Mouse (Mus musculus): ENCODE data around the gene Inpp4b. TPM values are rescaled to one million over a fixed set of nuclear protein-coding genes. Genes with fewer than 3 reads are reported as not detected.
A peak's percentile ranks its signal among the peaks of the same experiment; 100 is the strongest.

Inpp4b gene
- polyA plus RNA-seq, 1 experiment from 2014 or later, result 5.0 TPM

DNA sequence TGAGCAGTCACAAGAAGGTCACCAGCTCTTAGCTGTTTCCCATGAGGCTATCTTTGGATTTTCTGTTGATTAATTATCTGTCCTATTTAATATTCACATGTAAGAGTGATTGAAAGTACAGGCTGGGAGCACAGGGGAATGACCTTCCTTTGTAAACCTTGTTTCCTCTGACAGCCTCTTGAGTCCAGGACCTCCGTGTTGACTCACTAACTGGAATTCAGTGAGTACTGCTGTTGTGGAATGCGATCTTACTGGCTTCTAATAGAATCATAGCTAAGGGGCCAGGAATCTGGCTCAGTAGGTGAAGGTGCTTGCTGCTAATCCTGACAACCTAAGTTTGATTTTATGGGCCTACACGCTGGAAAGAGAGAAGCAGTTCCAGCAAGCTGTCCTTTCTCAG is 523.3 kb downstream of the Inpp4b start:
- 84% methylated on average over 3 of the region's 3 CpGs for WGBS
- Histone ChIP-seq H3K4me3 (no peak overlapping the region), H3K9ac (replicated peaks) (no peak overlapping the region), H3K4me2 (replicated peaks) (no peak overlapping the region), H3K27ac (replicated peaks) (no peak overlapping the region), H3K9me3 (no peaks in the 10 kb centered on the region), H3K4me1 (no peaks in the 10 kb centered on the region), H3K27me3 (no peaks in the 10 kb centered on the region), H3K36me3 (no peaks in the 10 kb centered on the region)
- ATAC-seq (ENCODE audit: low FRiP score, low read depth), result no peak

DNA sequence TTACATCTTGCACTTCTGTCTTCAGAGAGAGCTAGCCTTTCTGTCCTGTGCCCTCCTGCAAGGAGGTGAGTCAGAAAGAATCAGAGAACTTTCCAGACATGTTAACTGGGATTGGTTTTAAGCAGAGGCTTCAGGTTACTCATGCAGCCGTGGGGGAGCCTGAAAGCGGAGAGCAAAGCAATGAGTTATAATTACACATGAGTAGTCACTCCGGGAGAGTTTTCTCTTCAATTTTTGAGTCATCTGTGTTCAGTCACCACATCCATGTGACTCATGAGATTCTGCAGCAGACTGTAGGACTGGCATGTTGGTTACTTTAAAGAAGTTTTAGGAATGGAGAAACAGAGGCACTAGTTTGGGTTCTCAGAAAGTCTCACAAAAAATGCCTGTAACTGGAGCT is 524.7 kb downstream of the Inpp4b start:
- no peak overlapping the region for H3K4me2 ChIP-seq (replicated peaks)
- ATAC-seq (ENCODE audit: low FRiP score, low read depth), result no peak
- H3K4me1 ChIP-seq, result no peaks in the 10 kb centered on the region
- H3K4me3 ChIP-seq, result no peak overlapping the region
- H3K36me3 ChIP-seq, result no peaks in the 10 kb centered on the region
- no peaks in the 10 kb centered on the region for H3K9me3 ChIP-seq
- H3K27ac ChIP-seq (replicated peaks), result no peak overlapping the region
- WGBS, result 70% methylated on average over 3 of the region's 3 CpGs
- no peaks in the 10 kb centered on the region for H3K27me3 ChIP-seq
- H3K9ac ChIP-seq (replicated peaks), result no peak overlapping the region

DNA sequence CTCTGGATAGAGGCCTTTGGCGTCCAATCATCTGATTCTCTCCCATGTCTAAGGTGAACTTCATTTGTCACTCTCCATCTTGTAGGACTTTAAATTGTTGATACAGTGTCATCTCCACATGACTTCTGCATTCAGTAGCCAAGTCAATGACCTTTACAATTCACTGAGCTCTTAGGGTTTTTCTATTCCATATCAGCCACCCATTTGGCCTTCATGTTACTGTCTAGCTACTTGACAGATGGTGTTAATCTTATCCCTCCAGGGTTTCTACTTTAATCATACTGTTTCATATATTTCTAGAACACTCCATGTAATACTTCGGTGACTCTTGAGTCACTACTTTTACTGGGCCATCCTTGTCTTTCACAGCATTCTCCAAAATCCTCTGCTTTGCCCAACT is 528.1 kb downstream of the Inpp4b start:
- Histone ChIP-seq H3K27me3 (no peaks in the 10 kb centered on the region), H3K4me2 (replicated peaks) (no peak overlapping the region), H3K4me3 (no peak overlapping the region), H3K9me3 (no peaks in the 10 kb centered on the region), H3K36me3 (no peaks in the 10 kb centered on the region), H3K4me1 (no peaks in the 10 kb centered on the region), H3K27ac (replicated peaks) (no peak overlapping the region), H3K9ac (replicated peaks) (no peak overlapping the region)
- WGBS, result 86% methylated on average over 2 of the region's 2 CpGs
- ATAC-seq (ENCODE audit: low FRiP score, low read depth), result no peak

DNA sequence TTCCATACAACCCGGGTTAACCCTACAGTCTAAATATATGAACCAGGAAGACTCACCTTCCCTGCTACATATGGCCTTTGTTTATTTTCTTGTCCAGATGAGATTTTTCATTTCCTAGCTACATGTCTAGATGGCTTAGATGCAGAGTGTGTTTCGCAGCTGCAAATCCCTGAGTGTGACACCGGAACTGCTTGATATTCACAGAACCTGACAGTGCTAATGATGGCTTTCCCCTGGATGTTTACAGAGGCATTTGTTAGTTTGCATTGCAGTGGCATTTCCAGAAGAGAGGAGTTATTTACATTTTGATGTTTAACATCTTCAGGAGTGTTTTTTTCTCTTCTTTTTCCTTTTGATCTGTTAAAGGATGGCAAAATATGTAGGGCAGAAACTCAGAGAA is 537.7 kb downstream of the Inpp4b start:
- ATAC-seq (ENCODE audit: low FRiP score, low read depth), result 0 out of 2 replicates have a peak, but pooled peaks have one; percentile 41

DNA sequence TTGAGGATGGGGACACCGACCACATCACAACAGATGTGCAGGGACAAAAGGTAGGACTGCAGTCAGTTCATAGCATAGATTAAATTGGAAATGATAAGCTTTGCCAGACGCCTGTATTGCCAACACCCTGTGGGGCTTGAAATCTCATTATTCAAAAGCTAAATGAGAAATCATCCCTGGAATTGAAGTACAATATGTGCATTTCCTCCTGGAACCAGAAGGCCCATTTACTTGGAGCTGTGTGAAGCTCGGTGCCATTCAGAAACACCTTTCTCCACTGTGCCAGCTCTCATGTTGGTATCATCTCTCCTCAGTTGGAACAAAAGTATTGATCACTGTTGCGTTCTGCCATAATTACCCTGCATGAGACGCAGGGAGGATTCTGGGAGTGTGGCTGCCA is 541.8 kb downstream of the Inpp4b start:
- WGBS, result 76% methylated on average over 5 of the region's 5 CpGs
- Histone ChIP-seq H3K9ac (replicated peaks) (no peak overlapping the region), H3K27me3 (no peaks in the 10 kb centered on the region), H3K27ac (replicated peaks) (no peak overlapping the region), H3K4me3 (no peak overlapping the region), H3K9me3 (no peaks in the 10 kb centered on the region), H3K4me2 (replicated peaks) (no peak overlapping the region), H3K36me3 (no peaks in the 10 kb centered on the region), H3K4me1 (0 out of 2 replicates have a peak, but pooled peaks cover 4% of the 10 kb centered on the region)
- no peak for ATAC-seq (ENCODE audit: low FRiP score, low read depth)

More for the DNA sequence above, 537.7 kb downstream of the Inpp4b start:
- Histone ChIP-seq H3K4me2 (replicated peaks) (no peak overlapping the region), H3K27me3 (no peaks in the 10 kb centered on the region), H3K36me3 (no peaks in the 10 kb centered on the region), H3K27ac (replicated peaks) (no peak overlapping the region), H3K4me1 (0 out of 2 replicates have a peak, but pooled peaks cover 4% of the 10 kb centered on the region), H3K9ac (replicated peaks) (no peak overlapping the region), H3K9me3 (no peaks in the 10 kb centered on the region), H3K4me3 (no peak overlapping the region)
- WGBS, result 68% methylated on average over 3 of the region's 3 CpGs

DNA sequence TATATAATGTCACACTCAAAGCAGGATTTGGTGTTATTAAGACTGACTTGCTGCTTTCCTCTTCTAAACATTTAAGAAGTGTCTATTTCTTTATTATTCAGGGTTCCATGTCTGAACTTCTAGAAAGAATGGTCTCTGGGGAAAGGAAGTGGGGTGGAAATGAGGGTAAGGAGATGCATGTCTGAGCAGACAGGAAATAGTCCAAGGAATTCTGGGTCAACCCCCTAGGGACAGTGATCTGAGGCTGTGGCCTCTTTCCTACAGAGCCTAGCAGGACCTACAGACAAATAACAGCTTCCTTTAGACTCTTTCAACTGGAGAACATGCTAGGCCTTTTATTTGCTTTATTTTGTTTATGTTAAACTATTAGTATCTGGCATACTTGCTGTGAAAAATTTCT is 546.5 kb downstream of the Inpp4b start:
- no peak overlapping the region for H3K4me2 ChIP-seq (replicated peaks)
- H3K4me3 ChIP-seq, result no peak overlapping the region
- no peak overlapping the region for H3K27ac ChIP-seq (replicated peaks)
- H3K36me3 ChIP-seq, result no peaks in the 10 kb centered on the region
- no peaks in the 10 kb centered on the region for H3K4me1 ChIP-seq
- H3K9me3 ChIP-seq, result no peaks in the 10 kb centered on the region
- no peak for ATAC-seq (ENCODE audit: low FRiP score, low read depth)
- no peaks in the 10 kb centered on the region for H3K27me3 ChIP-seq
- no peak overlapping the region for H3K9ac ChIP-seq (replicated peaks)

DNA sequence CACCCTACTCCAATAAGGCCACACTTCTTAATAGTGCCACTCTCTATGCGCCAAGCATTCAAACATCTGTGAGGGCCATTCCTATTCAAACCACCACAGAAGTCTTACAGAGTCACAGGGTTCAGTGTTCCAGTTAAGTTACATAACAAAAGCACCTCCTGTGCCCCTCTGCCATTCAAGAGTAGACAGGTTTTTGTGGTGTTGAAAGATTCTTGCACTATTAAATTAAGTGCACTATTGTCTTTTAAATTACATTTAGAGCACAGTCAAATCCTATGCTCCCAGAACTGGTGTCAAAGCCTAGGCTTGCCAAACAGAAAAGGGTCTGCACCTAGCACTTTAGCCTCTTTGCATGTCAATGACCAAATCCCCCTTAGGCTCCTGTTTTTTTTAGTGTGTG is 550.9 kb downstream of the Inpp4b start:
- no peak overlapping the region for H3K27ac ChIP-seq (replicated peaks)
- no peak overlapping the region for H3K4me2 ChIP-seq (replicated peaks)
- no peaks in the 10 kb centered on the region for H3K4me1 ChIP-seq
- H3K36me3 ChIP-seq, result no peaks in the 10 kb centered on the region
- H3K27me3 ChIP-seq, result no peaks in the 10 kb centered on the region
- ATAC-seq (ENCODE audit: low FRiP score, low read depth), result no peak
- H3K9ac ChIP-seq (replicated peaks), result no peak overlapping the region
- 77% methylated on average over 1 of the region's 1 CpGs for WGBS
- H3K4me3 ChIP-seq, result no peak overlapping the region
- H3K9me3 ChIP-seq, result no peaks in the 10 kb centered on the region

DNA sequence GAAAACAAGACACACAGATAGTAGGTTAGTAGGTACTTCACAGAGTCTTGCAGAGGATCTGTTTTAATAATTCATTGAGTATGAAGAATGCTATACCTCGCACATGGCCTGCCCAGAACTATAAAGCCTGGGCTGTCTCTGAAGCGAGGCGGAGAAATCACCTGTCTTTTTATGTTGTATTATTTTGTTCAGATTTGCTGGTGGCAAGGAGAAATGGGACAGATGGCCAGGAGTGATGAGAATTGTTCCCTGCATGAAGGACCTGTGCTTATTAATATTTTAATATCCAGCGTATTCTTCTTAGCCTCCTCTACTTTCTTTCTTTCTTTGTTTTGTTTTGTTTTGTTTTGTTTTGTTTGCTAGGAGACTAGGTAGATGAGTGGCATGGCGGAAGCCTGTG is 604.5 kb downstream of the Inpp4b start:
- H3K4me2 ChIP-seq (replicated peaks), result no peak overlapping the region
- WGBS, result 93% methylated on average over 5 of the region's 5 CpGs
- no peaks in the 10 kb centered on the region for H3K9me3 ChIP-seq
- H3K9ac ChIP-seq (replicated peaks), result no peak overlapping the region
- no peak overlapping the region for H3K4me3 ChIP-seq
- H3K27ac ChIP-seq (replicated peaks), result no peak overlapping the region
- H3K36me3 ChIP-seq, result no peaks in the 10 kb centered on the region
- H3K27me3 ChIP-seq, result no peaks in the 10 kb centered on the region
- no peak for ATAC-seq (ENCODE audit: low FRiP score, low read depth)
- no peaks in the 10 kb centered on the region for H3K4me1 ChIP-seq

DNA sequence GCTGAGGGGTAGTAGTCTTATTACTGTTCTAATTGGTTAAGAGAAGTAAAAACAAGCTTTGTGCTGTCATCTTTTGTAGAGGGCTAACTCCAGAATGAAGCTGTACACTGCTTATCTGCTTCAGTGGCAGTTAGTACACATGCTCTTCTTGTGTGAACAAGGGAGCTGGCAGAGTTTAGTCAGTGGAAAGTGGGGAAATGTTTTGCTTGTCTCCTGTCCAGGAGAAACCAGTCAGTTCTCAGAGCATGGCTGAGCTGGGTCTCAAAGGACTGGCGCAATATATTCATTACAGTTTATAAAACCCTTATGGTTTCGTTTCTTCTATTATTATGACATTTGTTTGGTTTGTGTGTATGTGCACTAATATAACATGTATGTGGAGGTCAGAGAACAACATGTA is 610.7 kb downstream of the Inpp4b start:
- H3K27me3 ChIP-seq, result no peaks in the 10 kb centered on the region
- no peaks in the 10 kb centered on the region for H3K9me3 ChIP-seq
- no peak overlapping the region for H3K27ac ChIP-seq (replicated peaks)
- ATAC-seq (ENCODE audit: low FRiP score, low read depth), result no peak
- H3K4me2 ChIP-seq (replicated peaks), result no peak overlapping the region
- H3K4me3 ChIP-seq, result no peak overlapping the region
- H3K36me3 ChIP-seq, result no peaks in the 10 kb centered on the region
- no peaks in the 10 kb centered on the region for H3K4me1 ChIP-seq
- H3K9ac ChIP-seq (replicated peaks), result no peak overlapping the region
- 89% methylated on average over 2 of the region's 2 CpGs for WGBS

DNA sequence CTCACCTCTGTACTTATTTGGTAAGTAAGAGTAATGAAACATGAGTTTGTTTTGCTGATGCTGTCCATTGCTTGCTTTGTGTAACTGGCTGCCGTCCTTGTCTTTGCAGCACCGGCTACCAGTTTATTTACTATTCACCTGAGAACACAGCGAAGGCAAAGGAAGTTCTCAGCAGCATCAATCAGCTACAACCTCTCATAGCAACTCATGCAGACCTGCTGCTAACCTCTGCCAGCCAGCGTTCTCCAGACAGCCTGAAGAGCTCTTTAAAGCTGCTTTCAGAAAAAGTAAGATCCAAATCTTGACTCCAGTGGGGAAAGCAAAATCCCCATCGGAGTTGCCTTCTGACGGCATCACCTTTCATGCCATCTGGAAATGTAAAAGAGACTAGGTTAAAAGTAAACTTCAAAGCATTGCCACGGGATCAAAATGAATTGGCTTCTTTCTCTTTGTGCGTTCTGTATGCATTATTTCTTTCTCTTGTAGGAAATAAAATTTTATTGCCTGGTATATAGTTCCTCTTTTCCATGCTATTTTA is 642.8 kb downstream of the Inpp4b start:
- WGBS, result 64% methylated on average over 8 of the region's 8 CpGs
- H3K36me3 ChIP-seq, result no peaks in the 10 kb centered on the region
- no peaks in the 10 kb centered on the region for H3K4me1 ChIP-seq
- no peak for ATAC-seq (ENCODE audit: low FRiP score, low read depth)
- H3K9me3 ChIP-seq, result no peaks in the 10 kb centered on the region
- no peaks in the 10 kb centered on the region for H3K27me3 ChIP-seq
- H3K27ac ChIP-seq (replicated peaks), result no peak overlapping the region
- H3K9ac ChIP-seq (replicated peaks), result no peak overlapping the region
- no peak overlapping the region for H3K4me2 ChIP-seq (replicated peaks)
- no peak overlapping the region for H3K4me3 ChIP-seq

DNA sequence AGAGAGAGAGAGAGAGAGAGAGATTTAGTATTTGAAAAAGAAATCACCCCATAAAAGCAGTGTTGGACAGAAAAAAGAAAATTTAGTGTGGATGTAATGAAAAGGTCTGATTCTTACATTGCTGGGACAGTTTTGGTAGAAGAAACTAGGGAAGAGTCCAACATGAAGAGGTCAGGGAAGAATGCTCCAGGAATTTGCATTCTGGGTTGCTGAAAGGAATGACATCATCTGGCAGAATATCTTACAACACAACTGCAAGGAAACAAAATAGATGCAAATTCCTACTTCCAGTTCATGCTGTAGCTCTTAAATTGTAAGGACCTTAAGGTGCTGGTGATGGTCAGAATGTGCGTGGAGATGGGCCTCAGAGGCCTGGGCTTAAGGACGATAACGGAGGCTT is 650.6 kb downstream of the Inpp4b start:
- WGBS, result 96% methylated on average over 3 of the region's 3 CpGs
- no peak for ATAC-seq (ENCODE audit: low FRiP score, low read depth)
- Histone ChIP-seq H3K4me3 (no peak overlapping the region), H3K4me1 (no peaks in the 10 kb centered on the region), H3K27ac (replicated peaks) (no peak overlapping the region), H3K27me3 (no peaks in the 10 kb centered on the region), H3K36me3 (no peaks in the 10 kb centered on the region), H3K9ac (replicated peaks) (no peak overlapping the region), H3K9me3 (no peaks in the 10 kb centered on the region), H3K4me2 (replicated peaks) (no peak overlapping the region)

DNA sequence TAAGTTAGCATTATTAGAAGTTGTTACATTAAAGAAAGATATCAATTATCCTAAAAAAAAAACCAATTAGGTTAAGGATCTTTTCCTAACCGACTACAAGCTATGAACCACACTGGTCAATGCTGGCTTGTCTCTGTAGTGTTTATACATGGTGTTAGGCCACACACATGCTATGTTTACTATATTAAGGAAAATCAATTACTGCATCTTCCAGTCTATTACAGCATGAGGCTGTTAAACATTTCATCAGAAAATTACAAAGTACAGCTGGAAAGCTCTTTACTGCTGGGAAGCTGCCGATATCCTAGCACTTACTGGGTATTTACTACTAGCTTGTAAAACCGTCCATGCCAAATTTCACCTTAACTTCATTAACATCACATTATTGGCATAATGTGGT is 653.9 kb downstream of the Inpp4b start:
- Histone ChIP-seq H3K4me1 (no peaks in the 10 kb centered on the region), H3K27me3 (no peaks in the 10 kb centered on the region), H3K36me3 (no peaks in the 10 kb centered on the region), H3K4me2 (replicated peaks) (no peak overlapping the region), H3K9me3 (no peaks in the 10 kb centered on the region), H3K9ac (replicated peaks) (no peak overlapping the region), H3K27ac (replicated peaks) (no peak overlapping the region), H3K4me3 (no peak overlapping the region)
- 88% methylated on average over 3 of the region's 3 CpGs for WGBS
- no peak for ATAC-seq (ENCODE audit: low FRiP score, low read depth)

DNA sequence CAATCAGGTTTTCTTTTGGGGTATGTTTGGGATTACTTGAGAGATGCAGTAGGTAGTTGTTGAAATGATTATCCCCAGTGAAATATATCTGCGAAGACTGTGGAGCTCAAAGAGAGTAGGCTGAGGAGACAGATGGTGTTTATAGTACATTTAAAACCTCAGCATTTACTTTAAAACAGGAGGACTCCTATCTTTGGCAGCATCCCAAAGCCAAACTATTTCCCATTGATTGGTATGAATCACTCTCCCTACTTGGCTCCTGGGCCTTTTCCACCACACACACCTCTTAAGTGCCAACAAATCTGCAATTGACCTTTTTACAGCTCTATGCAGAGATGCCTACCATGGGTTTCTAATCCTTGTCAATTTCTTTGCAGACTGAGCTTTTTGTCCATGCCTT is 654.5 kb downstream of the Inpp4b start:
- ATAC-seq (ENCODE audit: low FRiP score, low read depth), result no peak
- 94% methylated on average over 1 of the region's 1 CpGs for WGBS
- Histone ChIP-seq H3K4me1 (no peaks in the 10 kb centered on the region), H3K27ac (replicated peaks) (no peak overlapping the region), H3K4me3 (no peak overlapping the region), H3K36me3 (no peaks in the 10 kb centered on the region), H3K27me3 (no peaks in the 10 kb centered on the region), H3K9me3 (no peaks in the 10 kb centered on the region), H3K9ac (replicated peaks) (no peak overlapping the region), H3K4me2 (replicated peaks) (no peak overlapping the region)
